Mouse (Mus musculus) left cerebral cortex, postnatal 25 days (tissue): Measurements from ENCODE around the gene Asf1b. TPM values are rescaled to one million over a fixed set of nuclear protein-coding genes. Genes with fewer than 3 reads are reported as not detected.
"Not testable (repeated sequence)": the region's sequence is repeated elsewhere in the genome, so short reads cannot be mapped to it uniquely, and the experiment has no call there.

Source experiments
- DNase-seq, 2 experiments: peaks; one replicate each; pipeline ENCODE4 v3.0.0; 2022; ENCODE audit warnings: low spot score in 2 of 2, mixed read lengths in 1 of 2
- intact Hi-C: fragments of 180-260 bp; cut with DNase I; formaldehyde crosslinking; loops from one replicate; pipeline ENCODE4 v1.15.1; 2025
- total RNA-seq, 2 experiments: library from RNA; stranded (reverse); gene quantifications; 2 replicates each; pipeline ENCODE4 v1.2.3; 2021

The Asf1b gene
- total RNA-seq, 2 experiments from 2014 or later: 0.60 to 0.73 TPM

DNA sequence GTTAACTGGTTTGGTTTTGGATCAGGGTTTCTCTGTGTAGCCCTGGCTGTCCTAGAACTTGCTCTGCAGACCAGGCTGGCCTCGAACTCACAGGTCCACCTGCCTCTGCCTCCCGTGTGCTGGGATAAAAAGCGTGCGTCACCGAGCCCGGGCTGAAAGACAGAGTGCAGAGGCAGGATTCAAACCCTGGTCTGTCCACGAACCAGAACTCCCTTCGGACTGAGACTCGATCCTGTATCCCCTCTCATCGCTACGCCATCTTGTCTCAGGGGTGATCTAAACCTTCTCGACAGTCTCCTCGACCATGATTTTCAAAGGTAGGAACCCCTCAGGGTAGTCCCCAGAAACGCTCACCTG lies 580 bp upstream of the Asf1b start:
- no peak for DNase-seq
- intact Hi-C loops: loop anchor here (2.0 kb wide), 3 partner anchors 56 to 230 kb away; no protein-coding TSS in a partner anchor

GRCm38 (mm10) chr8:83955958-83956218 lies 581 bp downstream of the Asf1b start:
- intact Hi-C loops: loop anchor here (2.0 kb wide), 3 partner anchors 57 to 231 kb away; no protein-coding TSS in a partner anchor
- DNase-seq: no peak

DNA sequence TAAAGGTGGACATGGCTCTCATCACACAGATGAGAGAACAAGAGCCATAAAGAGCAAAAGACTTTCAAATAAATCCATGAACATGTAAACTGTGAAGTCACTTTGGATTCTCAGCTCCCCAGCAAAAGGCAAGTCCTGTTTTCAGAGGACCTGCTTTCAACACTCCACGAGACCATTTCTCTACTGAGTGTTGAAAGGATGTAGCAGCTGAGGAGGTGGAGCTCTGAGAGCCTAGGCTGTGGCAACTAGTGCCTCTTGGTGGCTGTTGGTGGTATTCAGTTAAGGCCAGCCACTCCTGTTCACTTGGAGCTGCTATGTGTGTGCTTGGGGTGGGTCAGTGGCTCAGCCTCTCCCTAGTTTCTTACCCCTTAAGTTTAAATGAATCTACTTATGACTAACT lies 1.5 kb downstream of the Asf1b start:
- intact Hi-C loops: no loop called here

DNA sequence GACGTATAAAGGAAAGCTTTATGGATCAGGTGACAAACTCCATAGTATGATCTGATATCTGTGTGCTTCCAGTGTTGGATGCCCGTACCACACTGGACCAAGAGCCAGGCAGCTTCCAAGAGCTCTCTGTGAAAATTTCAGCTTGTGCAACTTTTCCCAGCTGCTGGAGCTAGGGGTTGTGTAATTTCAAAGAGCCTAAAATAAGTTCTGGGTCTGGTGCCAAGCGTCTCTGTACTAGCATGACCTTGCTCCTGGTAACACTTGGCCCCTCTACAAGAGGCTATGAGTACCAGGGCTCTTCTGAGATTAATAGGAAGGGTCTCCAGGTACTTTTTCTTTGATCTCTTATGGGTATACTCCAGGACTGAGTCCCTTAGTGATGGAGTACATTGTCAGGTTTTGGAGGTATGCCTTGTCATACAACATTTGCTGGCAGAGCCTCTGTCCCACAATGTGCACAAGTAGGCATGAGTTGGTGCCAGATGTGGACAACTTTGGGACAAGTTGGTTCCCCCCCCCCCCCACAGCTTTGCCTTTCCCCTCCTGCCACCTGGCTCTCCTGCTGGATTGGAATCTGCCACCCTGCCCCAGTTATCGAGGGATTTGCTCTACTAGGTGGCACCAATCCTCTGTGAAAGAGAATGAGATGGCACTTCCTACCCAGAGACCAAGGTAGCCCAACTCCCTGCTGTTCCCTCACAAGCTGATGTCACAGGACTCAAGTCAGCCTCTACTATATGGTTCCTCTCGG lies 8.9 kb downstream of the Asf1b start:
- no peak for DNase-seq
- intact Hi-C loops: no loop called here

More for the DNA sequence above, 1.5 kb downstream of the Asf1b start:
- no peak for DNase-seq

GRCm38 (mm10) chr8:83967701-83968100 lies 12.4 kb downstream of the Asf1b start:
- DNase-seq: no peak
- intact Hi-C loops: no loop called here

GRCm38 (mm10) chr8:83971121-83971520 lies 15.8 kb downstream of the Asf1b start:
- no peak for DNase-seq
- intact Hi-C loops: no loop called here

GRCm38 (mm10) chr8:83971661-83972060 lies 16.4 kb downstream of the Asf1b start:
- no peak for DNase-seq
- intact Hi-C loops: loop anchor here (2.0 kb wide), 1 partner anchor 25 kb away; the partner anchor contains the start of gene Samd1

DNA sequence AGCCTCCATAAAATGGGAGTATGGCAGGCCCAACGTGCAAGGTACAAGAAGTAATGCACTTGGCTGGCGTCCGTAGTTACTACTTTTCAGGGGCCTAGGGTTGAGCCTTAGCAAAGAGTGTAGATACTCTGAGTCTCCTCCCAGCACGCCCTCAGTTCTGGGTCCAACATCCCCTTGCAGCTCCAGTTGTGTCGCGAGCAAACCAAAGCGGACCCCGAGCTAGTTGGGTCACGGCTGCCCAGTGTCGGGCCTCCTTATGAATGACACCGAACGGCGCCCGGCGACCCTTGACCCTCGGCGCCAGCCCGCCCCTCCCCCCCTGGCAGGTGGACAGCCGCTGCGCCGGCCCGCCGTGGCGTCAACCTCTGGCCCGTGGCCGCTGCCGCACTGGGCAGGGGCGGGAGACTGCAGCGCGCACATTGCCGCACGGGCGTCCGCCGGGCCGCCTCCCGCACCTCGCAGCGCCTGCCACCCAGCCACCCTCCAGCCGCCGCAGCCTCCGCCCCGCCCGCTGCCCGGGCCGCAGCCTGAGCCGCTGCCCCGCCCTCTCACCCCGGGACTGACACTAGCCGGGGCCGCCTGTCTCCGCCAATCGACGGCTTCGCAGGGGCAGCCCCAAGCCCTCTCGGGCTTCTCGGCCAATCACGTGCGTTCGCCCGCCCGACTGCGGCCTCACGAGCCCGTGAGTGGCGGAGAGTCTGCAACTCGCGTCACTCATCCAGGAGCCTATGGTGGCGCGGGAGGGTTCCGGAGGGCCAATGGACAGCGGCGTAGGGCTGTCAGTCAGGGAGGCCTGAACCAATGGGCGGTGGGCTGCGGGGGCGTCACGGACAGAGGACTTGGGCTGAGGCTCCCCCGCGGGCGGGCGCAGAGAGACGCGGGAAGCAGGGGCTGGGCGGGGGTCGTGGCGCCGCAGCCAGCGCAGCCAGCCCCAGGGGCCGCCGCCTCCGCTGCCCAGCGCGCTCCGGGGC lies 17.1 kb downstream of the Asf1b start, which contains the start of gene Prkaca:
Gene Prkaca, plus strand, starts transcription at position 844 of the 971 bp plus-strand sequence.
- intact Hi-C loops: loop anchor here (2.0 kb wide), 1 partner anchor 24 kb away; the partner anchor contains the start of gene Samd1
- peak; percentile 99 to 100 for DNase-seq

GRCm38 (mm10) chr8:83973161-83974031 lies 18.1 kb downstream of the Asf1b start:
- intact Hi-C loops: loop anchor here (2.0 kb wide), 1 partner anchor 23 kb away; the partner anchor contains the start of gene Samd1
- DNase-seq: peak in 1 of 2 experiments; percentile 30

GRCm38 (mm10) chr8:83974521-83974920 lies 19.2 kb downstream of the Asf1b start:
- no peak for DNase-seq
- intact Hi-C loops: no loop called here

DNA sequence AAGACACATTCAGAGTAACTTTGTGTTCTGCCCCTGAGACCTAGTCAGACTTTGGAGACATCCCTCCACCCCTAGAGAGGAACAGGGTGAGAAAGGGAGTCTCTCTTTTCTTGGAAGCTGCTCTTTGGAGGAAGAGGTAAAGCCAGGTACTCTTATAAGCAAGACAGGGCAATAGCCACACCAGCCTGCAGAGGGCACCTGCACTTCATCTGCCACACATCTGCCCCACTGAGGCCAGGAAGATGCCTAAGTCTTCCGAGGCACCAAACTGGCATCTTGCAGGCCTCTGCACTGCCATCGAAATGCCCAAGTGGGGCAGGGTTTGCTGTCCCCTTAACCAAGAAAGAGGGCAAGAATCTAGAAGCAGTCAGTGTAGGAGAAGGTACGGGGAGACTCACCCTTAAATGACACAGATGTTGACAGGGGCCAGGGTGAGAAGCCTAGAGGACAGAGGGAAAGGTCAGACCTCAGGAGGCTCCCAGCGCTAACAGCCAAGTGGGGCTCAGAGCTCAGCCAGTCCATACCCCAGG lies 20.9 kb downstream of the Asf1b start:
- no peak for DNase-seq
- intact Hi-C loops: no loop called here

- DNase-seq: no peak
- intact Hi-C loops: no loop called here
These were observed 21.6 kb downstream of the Asf1b start for GRCm38 (mm10) chr8:83976779-83977350.

DNA sequence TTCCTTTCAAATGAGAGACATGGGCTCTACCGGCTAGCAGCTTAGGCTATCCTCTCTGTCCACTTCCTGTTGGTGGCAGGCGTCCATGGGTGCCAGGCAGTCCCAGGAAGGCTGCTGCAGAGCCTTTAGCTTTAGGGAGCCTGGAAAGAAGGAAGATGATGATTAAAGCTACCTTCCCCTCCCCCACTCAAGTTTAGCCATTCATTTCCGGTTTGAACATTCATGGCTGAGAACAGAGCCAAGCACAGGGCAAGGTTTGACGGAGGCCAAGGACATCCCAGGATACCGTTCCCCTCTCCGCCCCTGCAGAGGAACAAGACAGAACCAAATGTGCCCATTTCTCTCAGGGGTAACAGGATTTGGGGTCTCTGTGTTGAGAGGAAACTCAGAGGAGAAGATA lies 22.3 kb downstream of the Asf1b start:
- intact Hi-C loops: no loop called here
- DNase-seq: no peak

DNA sequence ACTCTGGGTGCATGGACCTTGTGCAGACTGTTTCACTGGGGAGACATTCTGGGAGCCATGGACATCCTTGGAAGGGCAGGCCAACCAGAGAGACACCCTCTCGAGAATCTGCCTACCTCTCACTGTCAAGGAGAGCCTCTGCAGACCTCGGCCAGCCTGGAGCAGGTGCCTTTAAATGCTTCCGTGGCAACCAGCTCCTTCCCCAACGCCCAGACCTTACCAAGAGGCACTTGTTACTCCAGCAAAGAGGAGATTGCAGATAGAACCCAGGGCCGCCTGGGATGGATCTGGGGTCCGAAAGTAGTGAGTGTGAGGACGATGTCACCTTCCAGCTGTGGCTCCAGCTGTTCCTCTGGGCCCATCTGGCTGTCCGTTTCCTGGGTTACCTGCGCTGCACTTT lies 22.9 kb downstream of the Asf1b start:
- intact Hi-C loops: no loop called here
- DNase-seq: no peak

GRCm38 (mm10) chr8:83980250-83980649 lies 24.9 kb downstream of the Asf1b start:
- DNase-seq: no peak
- intact Hi-C loops: no loop called here

DNA sequence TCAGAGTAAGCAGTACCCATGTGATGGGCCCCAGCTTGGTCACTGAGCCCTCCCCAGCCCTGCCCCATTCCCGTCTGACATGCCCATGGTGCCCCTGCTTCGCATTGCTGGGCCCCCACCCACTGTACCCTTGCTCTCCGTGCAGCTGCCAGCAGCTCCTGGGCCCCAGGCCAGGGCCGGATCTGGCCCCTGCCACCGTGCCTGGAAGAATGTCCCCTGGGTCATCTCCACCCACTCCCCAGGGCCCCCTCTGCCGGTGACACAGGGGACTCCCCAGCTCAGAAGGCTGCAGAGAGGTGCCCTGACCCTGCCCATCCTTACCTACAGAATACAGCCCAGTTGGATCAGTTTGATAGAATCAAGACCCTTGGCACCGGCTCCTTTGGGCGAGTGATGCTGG lies 25.5 kb downstream of the Asf1b start:
- intact Hi-C loops: no loop called here

DNA sequence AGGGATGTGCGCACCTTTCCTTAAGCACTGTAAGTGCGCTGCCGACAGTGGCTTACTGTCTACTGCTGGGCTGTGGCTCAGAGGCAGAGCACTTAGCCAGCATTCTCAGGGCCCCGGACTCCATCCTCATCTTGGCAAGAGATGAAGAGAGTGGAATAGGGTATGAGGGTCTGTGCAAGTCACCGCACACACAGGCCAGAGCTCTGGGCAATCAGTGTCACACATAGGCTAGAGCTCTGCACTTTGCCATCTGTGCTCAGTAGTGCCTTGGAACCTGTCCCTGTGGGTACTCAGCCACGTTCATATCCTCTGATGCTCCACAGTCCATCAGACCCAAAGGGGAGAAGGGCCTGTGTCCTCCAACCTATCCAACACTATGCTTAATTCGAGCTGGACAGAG lies 26.2 kb downstream of the Asf1b start:
- intact Hi-C loops: no loop called here
- no peak for DNase-seq

More for the DNA sequence above, 25.5 kb downstream of the Asf1b start:
- DNase-seq: no peak

- DNase-seq: no peak
- intact Hi-C loops: no loop called here
These were observed 27.1 kb downstream of the Asf1b start for GRCm38 (mm10) chr8:83982449-83982848.

DNA sequence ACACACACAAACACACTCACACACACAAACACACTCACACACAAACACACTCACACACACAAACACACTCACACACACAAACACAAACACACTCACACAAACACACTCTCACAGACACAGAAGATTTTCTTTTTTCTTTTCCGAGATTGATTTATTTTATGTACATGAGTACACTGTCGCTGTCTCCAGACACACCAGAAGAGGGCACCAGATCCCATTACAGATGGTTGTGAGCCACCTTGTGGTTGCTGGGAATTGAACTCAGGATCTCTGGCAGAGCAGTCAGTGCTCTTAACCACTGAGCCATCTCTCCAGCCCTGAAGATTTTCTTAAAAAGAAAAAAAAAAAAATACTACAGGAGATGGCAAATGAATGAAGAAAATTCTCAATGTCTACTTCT lies 27.9 kb downstream of the Asf1b start:
- intact Hi-C loops, DNase-seq: not testable (repeated sequence)
